Mouse (Mus musculus): ENCODE data around the gene Prpf40b. TPM values are rescaled to one million over a fixed set of nuclear protein-coding genes. Genes with fewer than 3 reads are reported as not detected.

The Prpf40b gene
- polyA plus RNA-seq, 1 experiment from 2014 or later: 66.5 TPM

GRCm38 (mm10) chr15:99335801-99336320, 41.0 kb downstream of the Prpf40b start:
- Histone ChIP-seq H3K9me3 (replicated peaks) (no peaks in the 10 kb centered on the region), H3K9ac (no peak overlapping the region), H3K4me2 (no peak overlapping the region), H3K27me3 (no peaks in the 10 kb centered on the region), H3K36me3 (peaks cover 11% of the 10 kb centered on the region), H3K27ac (peak overlapping the region; percentile 14), H3K4me1 (peaks cover 93% of the 10 kb centered on the region), H3K4me3 (replicated peaks) (no peak overlapping the region)
- no peak for ATAC-seq (replicated peaks; ENCODE audit: low FRiP score)
- WGBS: 74% methylated on average over 8 of the region's 8 CpGs

- peaks cover 93% of the 10 kb centered on the region for H3K4me1 ChIP-seq
- no peak overlapping the region for H3K27ac ChIP-seq
- no peaks in the 10 kb centered on the region for H3K27me3 ChIP-seq
- H3K4me3 ChIP-seq (replicated peaks): no peak overlapping the region
- peaks cover 2% of the 10 kb centered on the region; the same call in 1 of the 2 replicates for H3K36me3 ChIP-seq
- H3K9me3 ChIP-seq (replicated peaks): no peaks in the 10 kb centered on the region
- 73% methylated on average over 2 of the region's 2 CpGs for WGBS
- ATAC-seq (replicated peaks; ENCODE audit: low FRiP score): no peak
- no peak overlapping the region for H3K4me2 ChIP-seq
- no peak overlapping the region for H3K9ac ChIP-seq
Observed at GRCm38 (mm10) chr15:99338916-99339315, 44.0 kb downstream of the Prpf40b start.

DNA sequence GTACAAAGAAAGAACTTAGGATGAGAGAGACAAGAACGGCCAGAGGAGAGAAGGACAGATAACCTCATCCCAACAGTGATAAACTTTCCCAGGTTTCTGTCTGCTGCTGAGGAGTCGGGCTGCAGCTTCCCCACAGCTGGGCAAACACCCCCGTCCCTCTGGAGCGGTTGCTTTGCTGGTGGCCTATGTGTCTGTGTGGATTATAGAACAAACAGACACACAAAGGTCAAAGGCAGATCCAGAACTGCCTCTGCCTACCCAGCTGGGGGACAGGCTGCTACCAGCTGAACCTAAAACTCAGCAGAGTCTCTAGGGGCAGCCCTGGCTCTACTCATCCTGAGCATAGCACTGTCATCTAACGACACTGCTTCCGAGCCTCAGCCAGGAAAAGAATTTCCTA, 44.8 kb downstream of the Prpf40b start:
- Histone ChIP-seq H3K9me3 (replicated peaks) (no peaks in the 10 kb centered on the region), H3K4me2 (no peak overlapping the region), H3K27me3 (no peaks in the 10 kb centered on the region), H3K36me3 (peaks cover 2% of the 10 kb centered on the region; the same call in 1 of the 2 replicates), H3K27ac (no peak overlapping the region), H3K4me3 (replicated peaks) (no peak overlapping the region), H3K4me1 (peaks cover 93% of the 10 kb centered on the region), H3K9ac (no peak overlapping the region)
- 42% methylated on average over 6 of the region's 6 CpGs for WGBS
- ATAC-seq (replicated peaks; ENCODE audit: low FRiP score): no peak

- Histone ChIP-seq H3K36me3 (peaks cover 2% of the 10 kb centered on the region; the same call in 1 of the 2 replicates), H3K27ac (peak overlapping the region; percentile 59), H3K4me2 (no peak overlapping the region), H3K4me3 (replicated peaks) (no peak overlapping the region), H3K9me3 (replicated peaks) (no peaks in the 10 kb centered on the region), H3K4me1 (peaks cover 92% of the 10 kb centered on the region), H3K27me3 (no peaks in the 10 kb centered on the region), H3K9ac (no peak overlapping the region)
- WGBS: 79% methylated on average over 3 of the region's 3 CpGs
- no peak for ATAC-seq (replicated peaks; ENCODE audit: low FRiP score)
Observed at GRCm38 (mm10) chr15:99341102-99341501, 46.2 kb downstream of the Prpf40b start.

GRCm38 (mm10) chr15:99342194-99342981, 47.5 kb downstream of the Prpf40b start:
- Histone ChIP-seq H3K9ac (no peak overlapping the region), H3K4me3 (replicated peaks) (no peak overlapping the region), H3K36me3 (peaks cover 2% of the 10 kb centered on the region; the same call in 1 of the 2 replicates), H3K4me1 (peaks cover 79% of the 10 kb centered on the region), H3K27me3 (no peaks in the 10 kb centered on the region), H3K4me2 (no peak overlapping the region), H3K27ac (peak overlapping the region; percentile 75), H3K9me3 (replicated peaks) (no peaks in the 10 kb centered on the region)
- WGBS: 41% methylated on average over 9 of the region's 9 CpGs
- no peak for ATAC-seq (replicated peaks; ENCODE audit: low FRiP score)

DNA sequence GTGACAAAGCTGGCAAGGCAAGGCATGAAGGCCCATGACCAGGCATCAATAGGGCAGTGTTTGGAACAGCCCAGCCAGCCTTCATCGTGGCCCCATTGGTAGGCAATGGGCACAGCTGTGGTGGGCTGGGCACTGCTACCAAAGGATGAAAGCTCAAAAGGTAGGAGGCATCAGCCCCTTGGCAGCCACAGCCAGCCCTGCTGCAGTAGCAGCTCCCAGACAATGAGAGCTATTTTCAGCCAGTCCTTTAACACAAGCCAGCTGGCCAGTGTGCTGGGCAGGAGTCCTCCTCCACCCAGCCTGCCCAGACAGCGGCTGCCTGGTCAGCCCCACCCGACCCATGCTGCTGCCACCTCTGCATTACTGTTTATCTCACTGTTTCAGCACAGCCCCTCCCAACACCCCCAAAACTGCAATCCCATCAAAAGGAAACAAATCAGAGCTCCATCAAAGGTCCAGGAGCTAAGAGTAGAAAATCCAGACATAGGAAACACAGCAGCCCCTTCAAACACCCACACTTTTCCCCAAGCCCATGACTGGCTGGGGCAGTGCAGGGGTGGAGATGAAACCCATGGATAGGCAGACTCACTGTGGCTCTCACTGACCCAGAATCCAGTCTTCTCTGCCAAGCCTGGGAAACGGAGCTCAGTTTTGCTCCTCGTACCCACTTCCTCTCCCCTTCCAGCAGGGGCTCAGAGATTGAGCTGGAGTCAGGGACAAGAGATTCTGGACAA, 48.7 kb downstream of the Prpf40b start:
- Histone ChIP-seq H3K4me2 (no peak overlapping the region), H3K27ac (peak overlapping the region; percentile 75), H3K9me3 (replicated peaks) (no peaks in the 10 kb centered on the region), H3K36me3 (no peaks in the 10 kb centered on the region), H3K4me1 (peaks cover 79% of the 10 kb centered on the region), H3K4me3 (replicated peaks) (no peak overlapping the region), H3K27me3 (no peaks in the 10 kb centered on the region), H3K9ac (no peak overlapping the region)
- peak; percentile 70; the same call in 1 of the 2 replicates for ATAC-seq (replicated peaks; ENCODE audit: low FRiP score)
- WGBS: 30% methylated on average over 5 of the region's 5 CpGs

DNA sequence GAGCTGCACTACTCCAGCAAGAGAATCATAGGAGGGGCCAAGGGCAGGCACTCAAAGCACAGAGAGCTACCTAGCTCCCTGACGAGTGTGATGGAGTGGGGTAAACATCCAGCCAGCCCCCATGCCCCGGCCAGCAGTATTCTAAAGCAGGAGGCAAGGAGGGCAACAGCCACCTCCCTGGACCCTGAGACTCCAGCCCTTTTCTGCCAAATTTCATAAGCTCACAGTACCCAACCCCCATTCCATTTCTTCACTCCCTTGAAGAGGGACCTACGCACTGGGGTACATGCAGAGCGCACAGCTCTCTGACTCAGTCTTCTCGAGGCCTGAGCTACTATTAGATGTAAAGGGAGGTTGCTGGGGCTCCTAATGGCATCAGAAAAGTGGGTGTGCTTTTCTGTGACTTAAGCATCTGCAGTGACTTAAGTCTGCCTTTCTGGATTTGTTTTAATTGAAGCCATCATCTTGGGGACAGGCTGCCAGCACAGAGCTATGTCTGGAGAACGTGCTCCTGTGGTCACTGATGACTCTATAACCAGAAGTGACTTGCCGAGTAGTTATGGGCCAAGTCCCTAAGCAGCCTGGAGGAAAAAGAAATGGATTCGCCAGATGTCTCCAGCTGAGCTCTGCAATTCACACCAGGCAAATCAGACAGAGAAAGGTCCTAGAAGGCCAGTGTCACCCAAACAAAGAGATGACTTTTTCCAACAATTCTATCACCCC, 49.4 kb downstream of the Prpf40b start:
- H3K9ac ChIP-seq: no peak overlapping the region
- H3K36me3 ChIP-seq: no peaks in the 10 kb centered on the region
- no peak for ATAC-seq (replicated peaks; ENCODE audit: low FRiP score)
- no peak overlapping the region for H3K4me3 ChIP-seq (replicated peaks)
- WGBS: 56% methylated on average over 8 of the region's 8 CpGs
- H3K27ac ChIP-seq: peak overlapping the region; percentile 75
- peaks cover 72% of the 10 kb centered on the region for H3K4me1 ChIP-seq
- no peaks in the 10 kb centered on the region for H3K27me3 ChIP-seq
- no peaks in the 10 kb centered on the region for H3K9me3 ChIP-seq (replicated peaks)
- H3K4me2 ChIP-seq: no peak overlapping the region

- 63% methylated on average over 4 of the region's 4 CpGs for WGBS
- 0 out of 2 replicates have a peak, but pooled peaks have one; percentile 23 for ATAC-seq (replicated peaks; ENCODE audit: low FRiP score)
Observed at GRCm38 (mm10) chr15:99344961-99345360, 50.1 kb downstream of the Prpf40b start.

GRCm38 (mm10) chr15:99351610-99352009, 56.7 kb downstream of the Prpf40b start:
- 56% methylated on average over 6 of the region's 6 CpGs for WGBS
- Histone ChIP-seq H3K27ac (peak overlapping the region; percentile 8; the same call in 1 of the 2 replicates), H3K27me3 (no peaks in the 10 kb centered on the region), H3K4me3 (replicated peaks) (no peak overlapping the region), H3K4me2 (no peak overlapping the region), H3K36me3 (no peaks in the 10 kb centered on the region), H3K9ac (no peak overlapping the region), H3K4me1 (peaks cover 59% of the 10 kb centered on the region), H3K9me3 (replicated peaks) (no peaks in the 10 kb centered on the region)
- no peak for ATAC-seq (replicated peaks; ENCODE audit: low FRiP score)

More at GRCm38 (mm10) chr15:99344961-99345360, 50.1 kb downstream of the Prpf40b start:
- Histone ChIP-seq H3K36me3 (no peaks in the 10 kb centered on the region), H3K4me1 (peaks cover 72% of the 10 kb centered on the region), H3K27ac (0 out of 2 replicates have a peak overlapping the region, but pooled peaks have one; percentile 75), H3K9ac (no peak overlapping the region), H3K27me3 (no peaks in the 10 kb centered on the region), H3K4me3 (replicated peaks) (no peak overlapping the region), H3K9me3 (replicated peaks) (no peaks in the 10 kb centered on the region), H3K4me2 (no peak overlapping the region)

DNA sequence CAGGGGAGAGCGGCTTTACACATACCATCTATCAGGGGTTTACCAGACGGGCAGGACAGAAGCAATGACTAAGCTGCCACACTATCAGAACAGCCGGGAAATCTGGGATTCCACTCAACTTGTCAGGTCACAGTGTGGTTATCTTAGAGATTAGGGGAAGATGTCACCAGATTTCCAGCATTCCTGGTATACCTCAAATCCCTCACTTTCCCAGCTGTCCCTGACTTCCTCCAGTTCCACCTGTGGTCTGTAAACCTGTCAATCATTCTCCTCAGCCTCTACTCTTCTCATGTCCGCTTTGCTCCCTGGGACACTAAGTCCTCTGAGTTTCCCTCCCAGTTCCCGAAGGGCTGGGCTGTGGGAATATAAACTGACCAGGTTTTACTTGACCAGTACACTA, 57.4 kb downstream of the Prpf40b start:
- Histone ChIP-seq H3K36me3 (no peaks in the 10 kb centered on the region), H3K27ac (no peak overlapping the region), H3K4me1 (peaks cover 63% of the 10 kb centered on the region), H3K9me3 (replicated peaks) (no peaks in the 10 kb centered on the region), H3K9ac (no peak overlapping the region), H3K27me3 (no peaks in the 10 kb centered on the region), H3K4me3 (replicated peaks) (no peak overlapping the region), H3K4me2 (no peak overlapping the region)
- no peak for ATAC-seq (replicated peaks; ENCODE audit: low FRiP score)
- 73% methylated on average over 5 of the region's 5 CpGs for WGBS

DNA sequence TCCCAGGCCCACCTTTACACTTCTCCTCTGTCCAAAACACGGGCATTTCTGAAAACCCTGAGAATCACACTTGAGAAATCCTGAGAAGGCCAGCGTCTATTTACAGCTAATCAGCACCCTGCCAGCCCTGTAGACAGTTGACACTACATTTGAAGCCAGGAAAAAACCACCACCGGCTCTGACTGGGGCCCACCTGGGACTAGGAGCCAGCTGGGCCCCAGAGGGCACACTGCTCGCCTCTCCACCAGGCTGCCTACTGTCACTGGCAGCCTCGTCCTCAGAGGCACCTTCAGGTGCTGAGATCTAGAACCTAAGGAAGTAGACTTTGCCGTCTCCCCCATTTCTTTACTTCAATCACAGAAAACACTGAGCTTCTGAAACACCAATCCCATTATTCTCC, 60.8 kb downstream of the Prpf40b start:
- WGBS: 75% methylated on average over 6 of the region's 6 CpGs
- no peak overlapping the region for H3K27ac ChIP-seq
- ATAC-seq (replicated peaks; ENCODE audit: low FRiP score): no peak

More for the DNA sequence above, 60.8 kb downstream of the Prpf40b start:
- no peak overlapping the region for H3K4me3 ChIP-seq (replicated peaks)
- peaks cover 45% of the 10 kb centered on the region for H3K4me1 ChIP-seq
- H3K27me3 ChIP-seq: no peaks in the 10 kb centered on the region
- no peak overlapping the region for H3K9ac ChIP-seq
- no peaks in the 10 kb centered on the region for H3K36me3 ChIP-seq
- H3K9me3 ChIP-seq (replicated peaks): no peaks in the 10 kb centered on the region
- H3K4me2 ChIP-seq: no peak overlapping the region
